Mouse (Mus musculus): ENCODE data around the gene Vmn1r209. TPM values are rescaled to one million over a fixed set of nuclear protein-coding genes. Genes with fewer than 3 reads are reported as not detected.
"Not testable (repeated sequence)": the region's sequence is repeated elsewhere in the genome, so short reads cannot be mapped to it uniquely, and the experiment has no call there.

Vmn1r209 gene
- not detected in 2 replicates for total RNA-seq (2015)
- total RNA-seq (2017), result not detected in 2 replicates

GRCm38 (mm10) chr13:22809582-22809981 lies at the start of gene Vmn1r209:
Vmn1r209 (minus strand) TSS chr13:22809682.
- not testable (repeated sequence) for ATAC-seq (ENCODE audit: poor library complexity, severe bottlenecking)

GRCm38 (mm10) chr13:22857461-22857860 lies 48.0 kb upstream of the Vmn1r209 start, which contains the start of gene Vmn1r211:
Vmn1r211 (minus strand) TSS chr13:22857561.
- ATAC-seq (ENCODE audit: poor library complexity, severe bottlenecking), result no peak

GRCm38 (mm10) chr13:22854760-22855159 lies 45.3 kb upstream of the Vmn1r209 start:
- no peak for ATAC-seq (ENCODE audit: poor library complexity, severe bottlenecking)

GRCm38 (mm10) chr13:22846798-22847197 lies 37.3 kb upstream of the Vmn1r209 start:
- ATAC-seq (ENCODE audit: poor library complexity, severe bottlenecking), result no peak

- not testable (repeated sequence) for ATAC-seq (ENCODE audit: poor library complexity, severe bottlenecking)
Observed at GRCm38 (mm10) chr13:22844304-22844703, 34.8 kb upstream of the Vmn1r209 start.

- ATAC-seq (ENCODE audit: poor library complexity, severe bottlenecking), result no peak
Observed at GRCm38 (mm10) chr13:22831248-22831647, 21.8 kb upstream of the Vmn1r209 start, which contains the start of gene Vmn1r210. Vmn1r210 (minus strand) TSS chr13:22831348.

GRCm38 (mm10) chr13:22829395-22829794 lies 19.9 kb upstream of the Vmn1r209 start:
- ATAC-seq (ENCODE audit: poor library complexity, severe bottlenecking), result not testable (repeated sequence)

- ATAC-seq (ENCODE audit: poor library complexity, severe bottlenecking), result not testable (repeated sequence)
Observed at GRCm38 (mm10) chr13:22821601-22822000, 12.1 kb upstream of the Vmn1r209 start.

GRCm38 (mm10) chr13:22788096-22788495 lies 21.4 kb downstream of the Vmn1r209 start:
- ATAC-seq (ENCODE audit: poor library complexity, severe bottlenecking), result not testable (repeated sequence)

- not testable (repeated sequence) for ATAC-seq (ENCODE audit: poor library complexity, severe bottlenecking)
Observed at GRCm38 (mm10) chr13:22784159-22784558, 25.3 kb downstream of the Vmn1r209 start.

GRCm38 (mm10) chr13:22777300-22777699 lies 32.2 kb downstream of the Vmn1r209 start, which contains the start of gene Vmn1r208:
Vmn1r208 (minus strand) TSS chr13:22777400.
- ATAC-seq (ENCODE audit: poor library complexity, severe bottlenecking), result not testable (repeated sequence)

GRCm38 (mm10) chr13:22771592-22771991 lies 37.9 kb downstream of the Vmn1r209 start:
- ATAC-seq (ENCODE audit: poor library complexity, severe bottlenecking), result not testable (repeated sequence)

Other genes starting within 250 kb of the Vmn1r209 start
- gene Vmn1r205, start 216.7 kb downstream of the Vmn1r209 start, total RNA-seq (2015), result not detected in 2 replicates
- not detected in 2 replicates for gene Vmn1r205, start 216.7 kb downstream of the Vmn1r209 start, total RNA-seq (2017)
- not detected in 2 replicates for gene Vmn1r206, start 185.4 kb downstream of the Vmn1r209 start, total RNA-seq (2015)
- not detected in 2 replicates for gene Vmn1r206, start 185.4 kb downstream of the Vmn1r209 start, total RNA-seq (2017)
- not detected in 2 replicates for gene Vmn1r207-ps, start 80.1 kb downstream of the Vmn1r209 start, total RNA-seq (2015)
- gene Vmn1r207-ps, start 80.1 kb downstream of the Vmn1r209 start, total RNA-seq (2017), result not detected in 2 replicates
- not detected in 2 replicates for gene Vmn1r208, start 32.3 kb downstream of the Vmn1r209 start, total RNA-seq (2015)
- gene Vmn1r208, start 32.3 kb downstream of the Vmn1r209 start, total RNA-seq (2017), result not detected in 2 replicates
- gene Vmn1r210, start 21.7 kb upstream of the Vmn1r209 start, total RNA-seq (2015), result not detected in 2 replicates
- not detected in 2 replicates for gene Vmn1r210, start 21.7 kb upstream of the Vmn1r209 start, total RNA-seq (2017)
- gene Vmn1r211, start 47.9 kb upstream of the Vmn1r209 start, total RNA-seq (2015), result not detected in 2 replicates
- gene Vmn1r211, start 47.9 kb upstream of the Vmn1r209 start, total RNA-seq (2017), result not detected in 2 replicates
- not detected in 2 replicates for gene Vmn1r212, start 74.5 kb upstream of the Vmn1r209 start, total RNA-seq (2015)
- not detected in 2 replicates for gene Vmn1r212, start 74.5 kb upstream of the Vmn1r209 start, total RNA-seq (2017)
- not detected in 2 replicates for gene Vmn1r213, start 198.0 kb upstream of the Vmn1r209 start, total RNA-seq (2015)
- gene Vmn1r213, start 198.0 kb upstream of the Vmn1r209 start, total RNA-seq (2017), result not detected in 2 replicates
- gene Vmn1r214, start 220.7 kb upstream of the Vmn1r209 start, total RNA-seq (2015), result not detected in 2 replicates
- not detected in 2 replicates for gene Vmn1r214, start 220.7 kb upstream of the Vmn1r209 start, total RNA-seq (2017)